Mouse (Mus musculus) testis, postnatal 14 days (tissue): ENCODE measurements around the gene Rbfox3.

Experiments
- DNase-seq: peaks from one replicate; pipeline ENCODE4 v3.0.0; 2021; ENCODE audit warnings: low spot score

The Rbfox3 gene

DNA sequence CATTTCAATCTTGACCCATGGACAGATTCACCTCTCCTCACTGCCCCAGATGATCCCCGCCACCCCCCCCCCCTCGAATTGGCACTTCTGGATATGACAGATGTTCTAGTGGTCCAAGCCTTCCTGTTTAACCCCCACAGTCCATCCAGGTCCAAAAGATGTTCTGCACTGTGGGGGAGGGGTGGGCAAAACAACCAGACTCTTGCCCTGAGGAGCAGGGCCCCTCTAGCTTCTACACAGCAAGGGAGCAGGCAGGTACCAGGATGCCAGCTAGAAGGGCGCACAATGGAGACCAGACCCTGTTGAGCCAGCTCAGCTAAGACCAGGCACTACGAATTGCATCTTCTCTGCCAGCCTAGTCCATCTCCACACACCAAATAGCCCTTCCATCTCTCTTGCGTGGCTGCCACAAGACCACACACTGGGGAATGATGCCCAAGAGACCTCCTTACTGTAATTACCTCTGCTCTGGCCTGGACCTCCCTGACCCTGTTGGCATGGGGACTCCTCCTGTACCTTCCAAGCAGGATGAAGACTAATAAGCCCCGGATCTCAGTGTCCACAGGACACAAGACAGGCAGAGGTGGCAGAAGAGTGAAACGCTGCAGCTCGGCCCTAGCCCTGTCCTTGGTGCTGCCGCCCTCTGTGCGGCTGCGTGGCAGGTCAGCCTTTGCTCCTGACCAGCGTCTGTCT lies 5.1 kb downstream of the Rbfox3 start:
- no peak for DNase-seq

DNA sequence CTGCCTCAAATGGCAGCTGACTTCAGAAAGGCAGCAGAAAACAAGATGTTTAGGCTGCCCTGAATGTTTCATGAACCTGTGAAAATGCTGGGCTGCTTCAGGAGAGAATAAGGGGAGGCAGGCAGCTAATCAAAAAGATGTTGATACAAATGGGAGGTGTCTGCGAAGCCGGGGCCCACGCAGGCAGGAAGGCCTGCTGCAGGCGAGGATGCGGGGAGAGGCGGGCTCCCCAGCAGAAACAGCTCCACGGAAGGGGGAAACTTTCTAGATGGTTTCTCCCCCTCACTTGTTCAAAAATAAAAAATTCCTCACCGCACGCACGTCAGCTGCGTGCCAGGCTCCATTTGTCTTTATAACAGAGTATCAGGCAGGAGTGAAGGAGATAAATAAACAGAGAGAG lies 5.7 kb downstream of the Rbfox3 start:
- no peak for DNase-seq

DNA sequence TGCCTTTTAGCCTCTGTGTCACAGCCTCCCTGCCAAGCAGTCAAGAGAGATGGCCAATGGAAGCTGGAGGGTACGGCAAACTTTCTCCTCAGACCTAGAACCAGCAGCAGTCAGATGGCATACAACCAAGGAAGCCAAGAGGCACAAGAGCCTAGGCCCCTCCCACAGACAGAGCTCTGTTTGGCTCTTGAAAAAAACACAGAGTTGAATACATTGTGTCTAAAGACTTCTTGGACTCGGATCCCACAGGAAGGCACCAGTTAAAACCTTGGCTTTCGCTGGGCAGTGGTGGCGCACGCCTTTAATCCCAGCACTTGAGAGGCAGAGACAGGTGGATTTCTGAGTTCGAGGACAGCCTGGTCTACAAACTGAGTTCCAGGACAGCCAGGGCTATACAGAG lies 7.1 kb downstream of the Rbfox3 start:
- peak; percentile 30 for DNase-seq

DNA sequence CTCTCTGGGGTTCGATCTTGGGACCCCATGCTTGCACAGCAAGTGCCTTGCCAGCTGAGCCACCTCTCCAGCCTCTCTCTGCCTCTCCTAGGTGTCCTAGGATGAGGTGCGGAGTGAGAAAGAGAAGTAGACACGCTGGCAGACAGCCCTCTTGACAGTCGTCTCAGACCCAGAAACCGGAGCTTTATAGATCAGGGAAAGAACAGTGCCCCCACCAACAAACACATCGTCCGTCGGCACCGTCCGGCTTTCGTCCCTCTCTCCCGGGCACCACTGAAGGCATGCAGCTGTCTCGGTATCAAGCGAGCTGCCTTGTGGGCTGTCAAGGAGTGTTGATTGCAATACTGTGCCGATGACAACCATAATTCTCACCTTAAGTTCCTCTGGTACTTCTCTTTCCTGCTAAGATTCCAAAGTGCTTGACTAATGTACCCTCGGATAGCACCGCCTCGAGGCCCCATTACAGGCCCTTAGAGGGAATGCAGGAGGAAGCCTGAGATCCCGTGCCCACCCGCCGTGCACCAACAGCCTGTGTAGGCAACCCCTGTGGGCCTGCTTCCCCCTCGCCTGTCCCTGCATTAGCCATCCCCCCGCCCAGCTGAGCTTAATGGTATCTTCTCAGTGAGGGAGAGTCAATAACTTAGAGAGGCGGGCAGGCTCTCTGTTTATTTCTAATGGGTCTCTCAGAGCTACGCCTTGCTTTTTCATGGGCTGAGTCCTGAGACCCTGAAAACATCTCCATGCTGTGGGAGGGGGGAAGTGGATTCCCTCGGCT lies 11.4 kb downstream of the Rbfox3 start:
- DNase-seq, result no peak

DNA sequence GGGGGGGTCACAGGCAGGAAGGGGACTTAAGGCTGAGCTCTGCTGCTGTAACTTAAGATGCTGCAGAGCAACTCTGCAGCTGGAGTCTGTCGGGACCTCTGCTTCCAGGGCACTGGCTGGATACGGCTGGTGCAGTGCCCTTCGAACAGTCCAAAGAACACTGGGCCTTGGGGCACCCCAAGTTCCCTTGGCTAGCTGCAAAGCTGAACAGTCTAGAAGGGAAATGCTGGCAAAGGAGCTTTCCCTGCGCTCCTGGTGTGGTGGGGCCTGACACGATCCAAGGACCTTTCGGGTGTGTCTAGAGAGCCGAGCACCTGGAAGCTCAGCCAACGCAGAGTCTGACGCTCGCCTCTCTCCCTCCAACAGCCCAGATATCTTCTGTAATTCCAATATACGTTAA lies 12.8 kb downstream of the Rbfox3 start:
- no peak for DNase-seq

DNA sequence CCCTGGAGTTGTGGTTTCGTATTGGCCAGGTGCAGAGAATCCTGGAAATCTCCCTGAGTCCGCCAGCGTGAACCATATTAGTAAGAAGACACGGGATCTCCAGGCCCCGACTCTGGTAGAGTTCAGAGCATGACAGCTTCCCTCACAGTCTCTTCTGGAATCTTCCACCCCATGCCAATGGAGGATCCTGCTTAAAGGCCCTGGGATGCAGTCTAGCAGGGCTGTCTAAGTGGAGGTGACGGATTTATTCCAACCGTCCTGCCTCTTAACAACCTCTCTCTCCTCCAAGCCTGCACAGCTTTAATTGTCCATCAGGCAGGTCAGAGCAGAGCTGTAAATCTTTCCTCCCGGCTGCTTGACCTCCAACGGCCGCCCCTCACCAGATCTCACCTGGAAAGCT lies 13.2 kb downstream of the Rbfox3 start:
- DNase-seq, result no peak

DNA sequence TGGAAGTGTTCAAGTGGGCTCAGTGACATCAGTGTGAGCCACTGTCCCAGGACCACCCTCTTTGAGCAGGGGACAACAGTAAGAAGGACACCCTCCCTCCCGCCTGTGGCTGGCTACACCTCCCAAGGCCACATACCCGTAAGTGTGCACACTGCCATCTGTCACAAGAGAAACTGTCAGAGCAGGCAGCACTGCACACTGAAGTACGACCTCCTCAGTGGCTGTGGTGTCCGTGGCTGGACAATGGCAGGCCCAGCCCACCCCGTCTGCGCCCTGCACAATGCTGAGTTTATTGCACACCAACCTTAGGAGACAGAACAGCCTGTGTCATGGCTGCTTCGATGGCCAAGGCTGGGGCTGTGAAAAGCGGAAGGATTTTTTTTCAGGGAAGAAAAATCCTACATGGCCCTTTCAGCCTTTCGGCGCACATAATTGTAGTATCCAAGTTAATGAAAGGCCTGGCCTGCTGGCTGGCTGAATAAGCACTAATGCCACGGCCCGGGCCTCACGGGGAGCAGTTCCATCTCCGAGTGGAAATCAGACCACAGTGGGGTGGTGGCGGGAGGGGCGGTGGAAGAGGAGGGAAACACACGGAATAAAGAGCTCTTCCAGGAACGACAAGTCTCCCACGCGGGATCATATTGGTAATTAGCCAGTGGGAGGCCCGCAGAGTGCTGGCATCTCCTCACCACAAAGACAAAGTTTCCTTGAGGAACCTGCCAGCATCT lies 14.1 kb downstream of the Rbfox3 start:
- DNase-seq, result no peak

DNA sequence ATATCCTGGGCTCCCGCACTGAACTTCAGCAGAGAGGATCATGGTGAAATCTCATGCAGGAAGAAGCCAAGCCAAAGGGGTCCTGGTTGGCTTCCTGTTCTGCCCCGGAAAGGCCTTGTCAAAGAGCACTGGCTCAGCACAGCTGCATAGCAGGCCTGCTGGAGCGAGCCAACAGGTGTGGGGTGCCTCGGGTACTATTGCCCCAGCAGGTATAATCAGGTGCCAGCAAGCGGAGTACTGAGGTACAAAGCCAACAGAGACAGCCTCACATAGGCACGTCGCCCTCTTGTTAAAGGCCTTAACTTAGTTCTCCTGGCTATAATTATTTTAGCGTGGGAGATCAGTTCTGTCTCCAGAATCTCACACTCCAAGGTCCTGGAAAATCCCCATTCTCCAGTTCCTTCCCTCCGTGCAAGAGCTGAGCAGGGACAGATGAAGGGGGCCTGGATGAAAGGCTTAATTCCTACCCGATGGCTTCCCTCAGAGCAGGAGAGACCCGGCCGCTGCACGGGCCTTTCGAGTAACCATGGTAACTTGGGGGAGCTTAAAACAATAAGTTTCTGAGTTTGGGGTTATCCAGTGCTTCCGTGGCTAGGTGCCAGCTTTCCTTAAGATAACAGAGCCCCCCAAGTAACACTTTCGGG lies 15.2 kb downstream of the Rbfox3 start:
- no peak for DNase-seq

DNA sequence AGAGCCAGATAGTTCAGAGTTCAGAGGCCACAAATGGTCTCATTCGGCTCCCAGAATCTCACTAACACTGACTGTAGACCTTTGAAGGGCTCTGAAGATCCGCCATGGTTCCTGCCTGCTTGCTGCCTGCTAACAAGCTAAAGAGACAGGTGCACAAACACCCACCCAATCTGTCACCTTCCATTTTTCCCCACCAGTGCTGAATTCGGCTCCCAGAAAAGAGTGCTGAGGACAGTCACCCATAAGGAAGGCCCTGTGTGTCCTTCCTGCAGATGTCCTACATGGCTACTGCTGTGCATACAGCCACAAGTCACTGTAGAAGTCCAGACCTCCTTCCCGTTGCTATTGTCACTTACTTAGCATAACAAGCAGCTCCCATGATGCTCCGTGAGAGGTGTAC lies 16.6 kb downstream of the Rbfox3 start:
- DNase-seq, result no peak

DNA sequence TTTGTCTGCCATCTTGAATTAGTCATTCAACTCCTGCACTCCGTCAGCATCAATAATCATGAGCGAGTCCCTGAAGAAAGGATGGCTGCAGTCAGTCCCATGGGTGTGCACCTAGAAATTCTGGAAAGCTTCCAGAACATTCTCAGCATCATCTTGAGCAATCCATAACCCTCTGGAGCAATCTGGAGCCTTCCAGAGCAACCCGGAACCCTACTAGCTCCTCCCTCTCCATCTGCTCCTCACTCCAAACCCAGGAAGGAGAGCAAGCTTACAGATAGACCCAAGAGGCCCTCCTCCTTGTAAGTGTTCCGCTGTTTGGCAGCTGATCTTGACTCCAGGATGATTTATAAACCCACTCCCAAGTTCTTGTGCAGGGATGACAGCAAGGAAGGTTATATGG lies 17.2 kb downstream of the Rbfox3 start:
- no peak for DNase-seq

DNA sequence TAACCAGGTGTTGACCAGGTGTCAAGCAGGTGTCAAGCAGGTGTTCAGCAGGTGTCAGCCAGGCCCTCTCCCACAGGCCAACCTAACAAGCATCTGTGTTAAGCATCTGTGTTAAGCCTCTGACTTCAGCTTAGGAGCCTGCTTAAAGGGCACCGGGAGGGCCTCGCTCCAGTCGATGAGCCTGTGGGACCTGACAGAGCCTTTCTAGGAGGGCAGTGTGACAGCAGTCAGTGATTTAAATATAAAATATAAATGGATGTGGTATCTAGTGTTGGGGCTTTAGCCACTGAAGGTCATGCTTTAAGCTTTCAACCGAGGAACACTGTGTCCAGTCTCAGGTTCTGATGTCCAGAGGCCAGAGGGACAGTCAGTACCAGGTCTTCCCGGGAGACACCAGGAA lies 18.5 kb downstream of the Rbfox3 start:
- no peak for DNase-seq

DNA sequence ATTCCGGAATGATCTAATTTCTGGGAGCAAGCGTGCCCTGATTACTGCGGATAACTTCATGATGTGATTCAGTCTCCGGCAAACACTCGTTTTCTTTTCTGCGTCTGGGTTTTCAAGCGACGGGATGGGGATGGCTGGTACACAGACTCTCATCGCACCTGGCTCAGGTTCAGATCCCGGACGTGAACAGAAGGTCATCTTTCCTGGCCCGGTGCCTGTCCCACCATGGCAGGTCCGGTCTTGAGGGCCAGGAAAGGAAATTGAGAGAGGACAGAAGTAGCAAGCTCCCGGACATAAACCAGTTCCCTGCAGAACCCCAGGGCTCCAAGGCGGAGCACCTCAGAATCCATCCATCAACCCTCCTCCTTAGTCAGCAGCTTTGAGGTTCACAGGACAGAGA lies 19.9 kb downstream of the Rbfox3 start:
- no peak for DNase-seq

DNA sequence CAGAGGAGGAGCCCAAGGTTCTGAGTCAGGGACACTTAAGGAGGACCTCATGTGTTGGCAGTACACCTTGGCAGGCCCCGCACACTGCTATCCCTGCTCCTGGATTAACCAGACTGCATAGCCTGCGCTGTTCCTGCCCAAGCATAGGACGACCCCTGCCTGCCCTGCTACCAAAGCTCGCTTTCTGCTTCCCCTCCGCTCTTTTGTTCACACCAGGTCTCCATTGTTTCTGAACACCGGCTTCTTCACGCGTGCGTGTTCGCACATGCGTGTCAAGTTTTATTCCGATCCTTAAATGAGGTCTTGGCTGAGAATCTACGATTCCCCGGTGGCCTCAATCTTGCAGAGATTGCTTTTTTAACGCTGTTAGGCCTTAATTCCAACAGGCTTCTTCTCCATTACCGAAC lies 20.4 kb downstream of the Rbfox3 start:
- no peak for DNase-seq

DNA sequence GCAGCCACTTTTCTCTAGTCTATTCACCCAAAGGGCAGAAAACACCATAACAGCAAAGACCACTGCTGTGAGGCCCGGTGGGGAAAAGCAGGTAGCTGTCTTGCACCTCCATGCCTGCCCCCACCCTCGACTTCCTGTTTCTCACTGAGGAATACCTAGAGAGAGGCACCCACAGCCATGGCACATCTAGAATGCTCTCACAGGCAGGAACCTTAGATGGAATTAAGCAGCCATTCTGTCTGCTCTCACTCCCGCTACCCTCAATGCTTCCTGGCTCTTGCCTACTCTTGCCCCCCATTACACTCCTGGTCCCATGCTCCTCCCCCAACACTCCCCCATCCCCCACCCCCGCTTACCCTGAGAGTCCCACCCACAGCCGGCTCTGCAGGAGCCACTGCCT lies 20.9 kb downstream of the Rbfox3 start:
- no peak for DNase-seq

DNA sequence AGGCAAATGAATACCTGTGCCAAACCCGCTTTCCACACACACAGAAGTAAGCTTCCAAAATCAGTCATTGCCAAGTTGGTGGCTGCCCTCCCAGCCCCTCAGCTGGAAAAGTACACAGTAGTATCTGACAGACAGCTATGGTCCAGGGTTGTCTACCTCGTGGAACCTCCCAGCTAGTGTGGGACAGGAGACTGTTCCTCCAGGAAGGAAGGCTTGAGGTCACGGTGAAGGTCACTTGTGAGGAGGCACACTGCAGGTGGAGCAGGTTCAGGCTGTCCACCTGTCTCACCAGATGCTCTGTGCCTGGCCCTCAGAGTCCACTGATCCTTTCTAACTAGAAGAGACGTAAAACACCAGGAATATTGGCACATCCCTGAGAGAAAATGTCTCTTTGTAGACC lies 21.9 kb downstream of the Rbfox3 start:
- no peak for DNase-seq

DNA sequence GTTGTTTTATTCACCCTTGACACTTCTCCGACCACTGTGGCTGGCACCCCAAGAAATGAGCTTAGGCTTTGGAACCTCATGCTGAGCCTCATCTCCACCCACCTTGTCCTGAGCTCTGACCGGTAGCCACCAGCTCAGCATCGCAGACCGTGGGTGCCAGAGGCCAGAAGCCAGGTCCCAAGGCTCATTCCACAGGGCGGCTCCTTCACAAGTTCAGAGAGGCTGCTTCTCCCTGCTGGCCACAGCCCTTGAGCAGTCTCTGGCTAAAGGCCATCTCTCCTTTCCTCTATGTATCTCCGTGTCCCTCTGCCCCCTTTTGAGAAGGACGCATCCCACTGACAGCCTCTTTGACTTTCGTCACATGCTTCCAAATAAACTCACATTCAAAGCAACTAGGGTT lies 23.0 kb downstream of the Rbfox3 start:
- DNase-seq, result no peak

DNA sequence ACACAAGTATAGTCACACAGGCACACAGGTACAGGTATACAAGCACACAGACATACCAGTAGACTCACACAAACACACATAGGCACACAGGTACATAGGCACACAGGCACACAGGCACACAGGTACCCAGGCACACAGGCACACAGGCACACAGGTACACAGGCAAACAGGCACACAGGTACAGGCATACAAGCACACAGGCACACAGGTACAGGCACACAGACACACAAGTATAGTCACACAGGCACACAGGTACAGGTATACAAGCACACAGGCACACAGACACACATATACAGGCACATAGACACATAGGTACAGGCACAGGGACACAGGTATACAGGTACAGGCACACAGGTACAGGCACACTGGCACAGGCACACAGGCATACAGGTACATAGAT lies 24.2 kb downstream of the Rbfox3 start:
- no peak for DNase-seq

DNA sequence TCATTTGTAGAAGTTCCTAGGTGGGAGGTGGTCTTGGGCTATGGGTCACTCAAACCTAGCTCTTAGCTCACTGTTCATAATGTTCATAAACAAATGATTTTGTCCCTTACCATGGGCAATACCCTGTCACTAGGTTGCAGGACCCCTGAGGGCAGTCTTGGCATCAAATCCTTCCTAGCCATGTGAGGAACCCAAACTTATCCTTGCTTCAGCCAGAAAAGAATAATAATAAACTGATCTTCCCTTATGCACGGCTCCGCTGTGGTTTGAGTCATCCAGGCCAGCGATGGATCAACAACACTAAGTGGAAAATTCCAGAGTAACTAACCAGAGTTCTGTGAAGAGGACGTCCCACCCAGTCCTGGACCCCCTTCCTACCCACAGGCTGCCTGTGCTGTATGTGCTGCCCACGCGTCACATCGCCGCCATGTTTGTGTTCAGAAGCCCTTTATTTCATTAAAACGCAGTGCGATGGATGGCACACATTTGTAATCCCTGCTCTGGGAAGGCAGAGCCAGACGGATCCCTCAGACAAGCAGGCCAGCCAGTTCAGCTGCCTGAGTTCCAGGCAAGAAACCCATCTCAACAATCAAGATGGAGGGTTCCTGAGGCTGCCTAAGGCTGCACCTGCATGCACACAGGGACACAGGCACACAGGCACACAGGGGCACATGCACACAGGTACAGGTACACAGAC lies 25.0 kb downstream of the Rbfox3 start:
- no peak for DNase-seq

DNA sequence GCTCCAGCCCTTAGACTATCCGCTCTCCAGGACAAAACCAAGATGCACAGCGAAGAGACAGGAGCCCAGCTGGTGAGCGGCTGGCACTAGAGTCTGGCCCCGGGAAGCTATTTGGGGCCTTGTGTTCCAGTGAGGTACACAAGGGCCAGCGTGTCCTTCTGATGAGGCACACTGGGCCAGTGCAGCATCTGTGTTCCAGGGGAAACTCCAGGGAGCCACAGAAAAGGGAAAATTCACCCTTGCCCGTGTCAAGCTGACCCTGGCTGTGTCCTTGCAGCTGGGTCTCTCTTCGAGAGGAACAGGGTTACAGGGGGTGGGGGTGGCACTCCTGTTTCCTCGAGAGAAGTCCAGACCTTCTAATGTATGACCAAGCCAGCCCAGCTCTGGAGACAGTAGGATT lies 25.8 kb downstream of the Rbfox3 start:
- no peak for DNase-seq

DNA sequence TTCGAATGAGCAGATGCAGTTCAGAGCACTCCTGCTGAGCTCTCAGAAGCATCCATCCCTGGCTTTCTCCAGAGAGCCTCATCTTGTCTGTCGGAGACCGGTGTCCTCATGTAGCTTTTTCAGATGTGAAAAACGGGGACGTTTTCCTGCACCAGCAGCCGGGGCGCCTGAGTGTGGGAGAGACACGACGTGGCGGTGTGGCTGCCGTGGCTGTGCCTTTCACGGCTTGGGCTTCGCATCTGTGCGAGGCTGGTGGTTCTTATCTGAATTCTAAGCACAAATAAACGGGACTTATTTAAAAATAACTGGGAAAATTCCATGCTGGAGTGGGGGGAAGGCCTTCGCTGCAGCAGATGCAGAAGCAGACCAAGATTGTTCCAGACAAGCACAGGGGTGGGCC lies 26.3 kb downstream of the Rbfox3 start:
- no peak for DNase-seq

DNA sequence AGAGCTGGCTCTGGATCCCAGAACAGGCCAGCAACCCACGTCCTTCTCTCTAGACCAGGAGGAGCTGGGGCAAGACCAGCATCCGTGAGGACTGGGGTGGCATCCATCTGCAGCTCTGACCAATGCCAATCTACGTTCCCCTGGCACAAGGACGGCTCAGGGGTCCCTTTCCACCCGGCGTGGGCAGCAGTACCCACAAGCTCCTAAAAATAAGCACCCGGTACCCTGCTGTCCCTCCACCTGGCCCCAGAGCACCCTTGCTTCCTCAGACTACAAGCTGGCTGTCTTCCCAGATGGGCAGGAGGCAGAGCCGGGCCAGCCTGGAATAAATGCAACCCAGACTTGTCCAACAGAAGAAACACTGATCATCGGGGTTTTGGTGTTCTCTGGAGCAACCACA lies 28.3 kb downstream of the Rbfox3 start:
- DNase-seq, result no peak
